Mouse (Mus musculus): ENCODE measurements at regions not wholly inside any gene's neighbourhood (a gene's known extent, or its start where the extent isn't known, plus 50 kb on each side); places are given as distances from the start of the nearest gene placed in this dataset.

DNA sequence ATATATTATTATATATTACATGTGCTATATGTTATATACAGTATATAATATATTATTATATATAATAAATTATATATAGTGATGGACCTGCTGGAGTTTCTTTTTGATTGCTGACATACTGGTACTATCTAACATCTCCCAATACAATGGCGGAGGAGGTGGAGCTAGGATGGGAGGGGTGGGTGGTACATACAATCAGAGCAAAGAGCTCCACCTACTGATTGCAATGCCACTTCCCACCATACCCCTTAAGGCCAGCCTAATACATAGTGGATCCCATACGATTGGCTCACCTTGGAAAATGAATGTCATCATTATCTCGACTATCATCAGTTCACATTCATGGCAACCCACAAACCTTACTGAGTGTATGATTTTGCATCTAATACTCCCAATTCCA, 323.0 kb downstream of the Klf5 start:
- no peak for DNase-seq

- no peak for DNase-seq
Measured at GRCm38 (mm10) chr14:99624380-99625327, 326.2 kb downstream of the Klf5 start.

DNA sequence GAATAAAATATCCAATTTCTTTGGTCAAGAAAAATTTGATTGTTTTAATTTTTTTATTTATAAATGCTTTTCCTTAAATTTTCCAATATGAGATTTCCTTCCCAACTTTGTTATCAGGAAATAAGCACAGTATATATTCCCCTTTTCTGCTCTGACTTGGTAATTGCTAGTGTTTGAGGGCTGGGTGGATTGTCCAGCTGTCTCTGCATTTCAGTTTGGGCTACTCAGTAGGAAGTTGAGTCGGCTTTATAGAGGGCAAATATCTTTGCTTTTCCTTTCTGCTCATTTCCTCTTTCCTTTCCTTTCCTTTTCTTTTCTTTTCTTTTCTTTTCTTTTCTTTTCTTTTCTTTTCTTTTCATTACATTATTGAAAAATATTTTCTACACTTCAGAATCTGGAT, 329.1 kb downstream of the Klf5 start:
- no peak for DNase-seq

DNA sequence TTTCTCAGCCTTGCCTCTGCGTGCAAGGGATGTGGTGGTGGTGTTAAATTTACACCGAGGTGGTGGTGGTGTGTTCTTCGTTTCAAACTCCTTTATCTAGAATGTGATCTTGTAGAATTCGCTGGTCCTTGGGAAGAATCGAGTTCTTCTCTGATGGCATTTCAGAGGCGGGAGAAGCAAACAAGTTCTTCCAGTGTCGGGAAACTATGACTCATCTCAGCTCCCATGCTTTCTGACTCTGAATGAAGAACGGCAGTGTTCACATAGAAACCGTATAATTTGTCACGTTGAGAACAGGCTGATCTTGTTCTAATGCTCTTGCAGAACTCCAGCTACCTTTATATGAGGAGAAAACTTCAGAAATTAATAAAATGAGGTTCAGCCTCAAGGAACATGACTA, 332.6 kb downstream of the Klf5 start:
- no peak for DNase-seq

- DNase-seq, result no peak
Measured at GRCm38 (mm10) chr14:99632444-99632843, 334.0 kb downstream of the Klf5 start.

DNA sequence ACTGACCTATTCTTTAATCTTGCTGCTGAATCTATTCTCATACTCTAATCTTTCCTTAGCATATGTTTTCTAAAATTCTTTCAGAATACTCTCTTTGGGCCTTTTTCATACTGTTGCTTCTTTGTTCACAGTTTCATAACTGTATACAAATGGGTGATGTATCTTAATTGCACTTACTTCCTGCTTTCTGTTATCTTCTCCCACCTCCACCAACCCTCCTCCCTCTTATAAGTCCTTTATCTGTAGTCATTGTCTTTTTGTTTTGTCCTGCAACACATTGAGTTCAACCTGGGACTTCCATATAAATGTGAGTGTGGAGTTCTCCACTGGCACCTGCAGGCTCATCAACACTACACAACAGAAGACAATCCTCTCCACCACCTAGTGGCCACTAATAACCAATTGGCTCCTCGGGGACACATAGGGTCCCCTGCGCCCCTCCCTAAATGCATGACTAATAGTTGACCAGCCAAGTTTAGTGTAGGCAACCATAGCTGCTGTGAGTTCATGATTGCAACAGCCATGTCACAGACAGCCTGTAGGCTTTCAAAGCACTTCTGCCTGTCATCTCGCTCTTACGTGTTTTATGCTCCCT, 337.2 kb downstream of the Klf5 start:
- DNase-seq, result no peak

GRCm38 (mm10) chr14:99641475-99642453, 343.3 kb downstream of the Klf5 start:
- DNase-seq, result no peak

DNA sequence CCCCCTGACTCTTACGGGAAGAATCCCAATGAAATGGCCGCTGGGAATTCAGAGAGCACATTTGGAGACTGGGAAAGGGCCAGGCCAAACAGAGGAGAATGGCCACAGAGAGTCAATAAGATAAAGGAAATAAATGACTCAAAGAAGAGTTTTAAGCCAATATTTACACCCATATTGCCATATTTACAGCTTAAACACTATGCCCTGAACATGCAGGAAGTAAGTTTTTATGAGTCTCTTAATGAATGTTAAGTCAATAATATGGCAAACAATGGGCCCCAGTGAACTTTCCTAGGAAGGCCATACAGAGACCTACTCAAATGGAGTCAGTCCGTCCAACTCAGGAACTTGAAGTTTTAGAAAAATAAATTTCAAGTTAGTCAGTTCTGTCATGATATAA, 347.8 kb downstream of the Klf5 start:
- DNase-seq, result no peak

- no peak for DNase-seq
Measured at GRCm38 (mm10) chr14:99674399-99674798, 375.9 kb downstream of the Klf5 start.

DNA sequence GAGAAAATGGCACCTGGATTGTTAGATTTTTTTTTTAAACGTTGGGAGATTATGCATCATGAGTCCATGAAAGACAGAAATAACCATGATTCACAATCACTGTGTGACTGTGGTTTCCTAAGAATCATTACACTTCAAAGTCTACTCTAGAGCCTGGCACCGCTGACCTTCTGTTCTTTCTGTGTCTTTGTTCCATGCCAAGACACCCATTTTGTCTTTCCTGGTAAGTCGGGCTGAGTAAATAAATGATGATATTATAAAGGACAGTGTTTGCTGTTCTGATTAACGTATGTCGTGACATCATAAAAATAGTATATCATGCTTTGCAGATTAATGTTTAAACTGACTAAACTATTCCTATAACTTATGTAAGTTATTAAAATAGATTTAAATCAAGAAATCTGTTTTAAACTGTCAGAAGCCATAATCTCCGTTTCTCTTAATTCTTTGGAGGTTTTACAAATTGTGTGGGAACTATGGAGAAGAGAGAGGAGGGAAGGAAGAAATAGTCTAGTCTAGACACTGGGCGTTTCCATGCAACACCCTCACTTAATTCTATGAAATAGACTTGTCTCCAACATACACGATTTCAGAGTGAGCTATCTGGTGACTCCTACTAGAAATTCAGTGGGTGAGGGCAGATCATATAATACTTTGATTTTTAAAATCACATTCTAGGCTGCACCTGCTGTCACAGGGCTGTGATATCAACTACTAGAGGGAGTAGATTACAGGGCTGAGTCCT, 388.7 kb downstream of the Klf5 start:
- no peak for DNase-seq

GRCm38 (mm10) chr14:99688415-99688814, 389.9 kb downstream of the Klf5 start:
- DNase-seq, result no peak

- no peak for DNase-seq
Measured at GRCm38 (mm10) chr14:99696301-99696700, 397.8 kb downstream of the Klf5 start.

DNA sequence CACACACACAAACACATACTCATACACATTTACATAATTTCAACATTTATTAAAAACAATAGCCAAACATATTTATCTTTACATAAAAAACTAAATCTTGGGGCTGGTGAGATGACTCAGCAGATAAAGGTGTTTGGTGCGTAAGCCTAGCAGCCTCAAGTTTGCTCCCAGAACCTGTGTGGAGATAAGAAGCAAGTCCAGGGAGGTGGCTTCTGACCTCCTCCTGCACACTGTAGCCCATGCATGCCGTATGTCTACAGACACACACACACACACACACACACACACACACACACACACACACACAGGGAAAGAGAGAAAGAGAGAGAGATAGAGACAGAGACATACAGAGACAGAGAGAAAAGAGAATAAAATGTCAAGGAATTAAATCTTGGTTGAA, 401.1 kb downstream of the Klf5 start:
- DNase-seq, result no peak

- no peak for DNase-seq
Measured at GRCm38 (mm10) chr14:99706004-99706403, 407.5 kb downstream of the Klf5 start.

GRCm38 (mm10) chr14:99708066-99708465, 409.6 kb downstream of the Klf5 start:
- no peak for DNase-seq

DNA sequence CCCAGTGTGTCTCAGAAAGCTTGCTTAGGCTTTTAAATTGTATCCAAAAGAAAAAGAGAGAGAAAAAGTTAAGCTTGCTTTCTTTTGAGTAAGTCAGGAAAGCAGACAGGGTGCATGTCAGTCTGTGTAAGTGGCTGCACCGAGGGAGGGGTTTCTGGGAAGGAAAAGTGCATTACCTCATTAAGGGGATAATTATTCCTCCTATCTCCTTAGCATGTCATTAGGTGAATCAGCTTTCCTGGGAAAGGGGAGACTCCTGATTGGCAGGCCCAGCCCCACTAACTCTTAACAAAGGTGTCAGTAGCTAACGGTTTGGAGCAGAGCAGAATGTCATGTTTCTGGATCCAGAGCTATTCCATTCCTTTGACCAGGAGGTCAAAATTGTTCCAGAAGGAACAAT, 411.3 kb downstream of the Klf5 start:
- no peak for DNase-seq

DNA sequence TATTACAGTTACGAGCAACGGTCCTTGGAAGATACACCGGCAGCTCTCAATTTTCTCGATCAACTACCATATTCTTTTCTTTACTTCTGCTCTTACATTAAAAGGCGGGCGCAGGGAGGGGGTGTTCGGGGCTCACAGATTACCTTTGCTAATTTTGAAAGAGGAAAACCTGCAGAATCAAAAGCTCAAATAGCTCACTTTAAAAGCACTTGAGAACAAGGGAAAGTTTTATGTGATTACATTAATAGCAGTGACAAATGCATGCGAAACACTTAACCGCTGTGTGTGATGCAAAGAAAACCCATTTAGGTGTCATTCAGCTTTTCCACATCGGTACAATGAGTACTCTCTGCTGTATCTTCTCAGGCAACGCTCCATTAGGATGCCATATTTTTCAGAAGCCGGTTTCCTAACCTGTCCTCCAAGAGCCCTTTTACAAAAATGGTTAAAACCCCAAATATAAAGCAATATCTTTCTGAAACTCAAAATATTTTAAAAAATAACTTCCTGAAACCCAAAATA, 412.2 kb downstream of the Klf5 start:
- no peak for DNase-seq

DNA sequence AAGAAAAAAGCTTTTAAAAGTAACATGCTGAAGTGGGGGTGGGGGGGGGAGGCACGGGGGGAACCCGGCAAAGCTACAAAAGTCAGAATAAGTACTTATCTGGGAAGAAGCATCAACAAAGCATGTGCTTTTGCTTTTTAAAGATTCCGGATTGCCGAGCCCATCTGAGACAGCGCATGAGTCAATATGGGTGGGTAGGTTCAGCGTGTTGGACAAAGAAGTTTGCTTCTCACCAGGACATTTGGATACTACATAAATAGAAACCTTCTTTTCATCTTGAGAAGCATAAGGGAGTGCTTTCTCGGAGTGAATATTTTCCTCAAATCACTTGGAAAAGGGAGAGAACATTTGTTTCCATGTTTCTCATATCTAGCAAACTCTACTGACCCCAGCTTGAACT, 414.1 kb downstream of the Klf5 start:
- DNase-seq, result no peak

DNA sequence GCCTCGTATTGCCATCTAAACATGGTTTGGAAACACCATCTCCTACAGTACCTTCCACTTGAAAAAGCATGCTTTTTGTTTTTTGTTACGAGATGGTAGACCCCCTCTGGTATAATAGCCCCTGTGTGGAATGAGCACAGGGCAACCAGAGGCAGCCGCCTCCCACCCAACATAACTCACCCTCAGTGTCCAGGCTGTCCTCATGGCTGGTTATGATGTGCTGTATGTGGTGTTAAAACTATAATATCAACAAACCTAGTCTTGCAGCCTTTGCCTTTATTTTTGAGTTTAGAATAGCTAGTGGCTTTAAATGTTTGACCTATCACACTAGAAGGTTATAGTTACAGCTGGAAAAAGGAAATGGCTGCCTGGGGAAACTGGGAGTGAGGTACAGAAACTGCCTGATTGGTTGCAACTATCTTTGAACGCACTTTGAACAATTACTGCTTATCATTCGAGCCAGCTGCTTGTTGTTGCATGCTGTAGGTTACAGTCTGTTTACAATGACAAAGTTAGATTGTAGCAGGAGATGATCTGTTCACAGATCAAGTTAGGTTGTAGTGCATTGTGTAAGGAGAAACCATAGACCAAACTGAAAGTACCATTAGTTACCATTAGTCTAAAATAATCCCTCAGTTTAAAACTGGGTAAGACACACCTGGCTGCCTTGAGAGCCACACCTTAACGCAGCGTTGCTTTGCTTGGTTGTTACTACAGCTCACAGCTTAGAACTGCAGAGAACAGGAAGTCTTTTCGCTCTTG, 414.8 kb downstream of the Klf5 start:
- DNase-seq, result no peak

DNA sequence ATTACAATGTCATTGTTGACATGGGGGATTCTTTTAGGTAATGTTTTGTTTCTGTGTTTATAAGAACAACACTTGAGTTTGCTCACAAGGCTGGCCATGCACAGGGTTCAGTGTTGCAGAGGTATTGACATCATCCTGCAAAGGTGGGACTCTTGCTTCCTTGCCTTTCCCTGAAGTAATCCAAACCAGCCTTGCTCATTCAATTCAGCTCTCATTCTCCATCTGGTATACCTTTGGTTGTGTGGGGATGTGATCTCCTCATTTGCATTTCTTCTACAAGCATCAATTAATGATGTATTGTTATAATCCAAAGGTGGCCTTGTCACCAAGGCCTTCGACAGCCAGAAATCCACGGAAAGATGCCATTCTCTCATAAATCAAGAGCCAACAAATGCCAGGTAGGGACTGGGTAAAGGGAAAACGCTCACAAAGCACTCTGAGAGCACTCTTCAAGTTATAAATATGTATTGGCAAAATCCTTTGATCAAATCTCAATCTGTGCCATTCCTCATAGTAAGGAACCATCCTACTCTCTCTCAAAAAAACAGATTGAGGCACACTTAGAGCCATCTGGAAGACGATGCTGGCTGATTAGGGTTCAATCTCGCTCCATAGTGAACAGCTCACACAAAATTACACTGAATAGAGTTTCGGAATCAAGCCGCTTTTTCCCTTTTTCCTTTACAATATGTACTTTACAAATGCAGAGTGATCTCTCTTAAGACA, 435.1 kb downstream of the Klf5 start:
- DNase-seq, result no peak

GRCm38 (mm10) chr14:99734200-99734567, 435.7 kb downstream of the Klf5 start:
- no peak for DNase-seq

Measured in right cerebral cortex, postnatal 14 days (tissue).